Mouse (Mus musculus) myocyte (in vitro differentiated cells): ENCODE measurements around the gene Kmt2d.

ENCODE experiments used
- CEBPB ChIP-seq: IDR thresholded peaks from 2 replicates; pipeline ENCODE4 v1.6.1; 2011; ENCODE audit warnings: mild to moderate bottlenecking, moderate library complexity; ENCODE audit not compliant: poor library complexity, insufficient read depth, severe bottlenecking
- E2F4 ChIP-seq: IDR thresholded peaks from one replicate; pipeline ENCODE4 v1.6.1; 2011; ENCODE audit warnings: mild to moderate bottlenecking, control low read depth, moderate library complexity; ENCODE audit not compliant: insufficient read depth
- MAX ChIP-seq: IDR thresholded peaks from one replicate; pipeline ENCODE4 v1.6.1; 2011; ENCODE audit warnings: low read depth, mild to moderate bottlenecking, control low read depth
- MYOD1 ChIP-seq, 3 experiments: IDR thresholded peaks; one replicate each; pipeline ENCODE4 v1.6.1; 2011; ENCODE audit warnings: control low read depth in 2 of 3, low read depth in 2 of 3, mild to moderate bottlenecking in 2 of 3, moderate library complexity in 1 of 3; ENCODE audit not compliant: insufficient read length in 2 of 3, control insufficient read depth in 1 of 3
- MYOG ChIP-seq, 3 experiments: IDR thresholded peaks; one replicate each; pipeline ENCODE4 v1.6.1; 2011; ENCODE audit warnings: control low read depth in 2 of 3, low read depth in 2 of 3, mild to moderate bottlenecking in 2 of 3; ENCODE audit not compliant: insufficient read length in 2 of 3, control insufficient read depth in 1 of 3, insufficient read depth in 1 of 3
- POLR2A ChIP-seq: IDR thresholded peaks from one replicate; pipeline ENCODE4 v1.6.1; 2011; ENCODE audit warnings: low read depth, mild to moderate bottlenecking, control low read depth, moderate library complexity; ENCODE audit not compliant: insufficient read length
- SRF ChIP-seq: IDR thresholded peaks from one replicate; pipeline ENCODE4 v1.6.1; 2011; ENCODE audit warnings: low read depth; ENCODE audit not compliant: control insufficient read depth, insufficient read length
- TCF12 ChIP-seq: IDR thresholded peaks from one replicate; pipeline ENCODE4 v1.6.1; 2011; ENCODE audit warnings: mild to moderate bottlenecking, control low read depth; ENCODE audit not compliant: poor library complexity, insufficient read depth, severe bottlenecking
- USF1 ChIP-seq: IDR thresholded peaks from one replicate; pipeline ENCODE4 v1.6.1; 2011; ENCODE audit warnings: low read depth, mild to moderate bottlenecking, control low read depth, moderate library complexity

GRCm38 (mm10) chr15:98859319-98860043 lies 11.5 kb downstream of the Kmt2d start:
- TF ChIP-seq POLR2A = no peak
- no peak for TF ChIP-seq TCF12
- TF ChIP-seq MAX = no peak
- TF ChIP-seq CEBPB = no peak
- no peak for TF ChIP-seq MYOG (IDR thresholded peaks at IDR 0.05; ENCODE audit: control insufficient read depth in 1 of 3, insufficient read depth in 1 of 3, insufficient read length in 2 of 3, low read depth in 2 of 3)
- no peak for TF ChIP-seq E2F4
- TF ChIP-seq USF1 = no peak
- TF ChIP-seq SRF = no peak
- no peak for TF ChIP-seq MYOD1 (IDR thresholded peaks at IDR 0.05; ENCODE audit: control insufficient read depth in 1 of 3, insufficient read length in 2 of 3, low read depth in 2 of 3)
